Mouse (Mus musculus) ovary, postnatal 36 days (tissue): ENCODE data around the gene Pappa2.
A peak's percentile ranks its signal among the peaks of the same experiment; 100 is the strongest.

Experiments
- DNase-seq: peaks from one replicate; pipeline ENCODE4 v3.0.0; 2022; ENCODE audit warnings: low spot score, mixed read lengths

The Pappa2 gene

DNA sequence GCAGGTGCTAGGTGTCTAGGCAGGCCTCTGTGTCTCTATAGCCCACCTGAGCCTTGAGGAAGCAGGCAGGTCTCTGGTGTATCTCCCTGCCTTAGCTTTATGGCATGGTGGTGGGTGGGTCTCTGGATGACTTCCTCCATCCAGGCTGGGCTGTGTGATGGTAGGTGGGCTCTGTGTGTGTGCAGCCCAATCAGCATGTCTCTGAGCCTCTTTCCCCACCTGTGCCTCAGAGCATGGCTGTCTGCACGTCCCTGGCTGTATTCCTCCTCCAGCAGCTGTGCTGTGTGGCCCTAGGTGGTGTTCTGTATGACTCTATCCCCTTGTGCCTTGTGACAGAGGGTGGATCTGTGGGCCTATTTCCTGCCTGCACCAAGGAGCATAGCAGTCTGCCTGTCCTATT, at the start of gene Pappa2:
Pappa2 (minus strand) TSS at position 101 of the 400 bp plus-strand sequence.
- DNase-seq: no peak

DNA sequence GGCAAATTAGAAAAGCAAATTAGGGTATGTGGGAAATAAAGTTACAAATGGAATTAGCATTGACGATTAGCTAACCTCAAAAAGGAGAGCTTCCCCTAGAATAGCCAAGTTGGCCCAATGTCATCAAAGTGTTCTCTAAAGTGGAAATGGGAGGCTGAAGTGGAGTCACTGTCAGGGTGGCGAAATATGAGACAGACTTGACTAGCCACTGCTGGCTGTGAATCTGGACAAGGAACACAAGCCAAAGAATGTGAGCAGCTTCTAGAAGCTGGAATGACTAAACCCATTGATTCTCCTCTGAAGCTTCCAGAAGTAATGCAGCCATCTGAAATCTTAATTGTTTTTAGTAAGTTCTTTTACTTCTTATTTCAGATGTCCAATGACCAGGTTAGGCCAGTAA, 48.8 kb upstream of the Pappa2 start:
- no peak for DNase-seq

DNA sequence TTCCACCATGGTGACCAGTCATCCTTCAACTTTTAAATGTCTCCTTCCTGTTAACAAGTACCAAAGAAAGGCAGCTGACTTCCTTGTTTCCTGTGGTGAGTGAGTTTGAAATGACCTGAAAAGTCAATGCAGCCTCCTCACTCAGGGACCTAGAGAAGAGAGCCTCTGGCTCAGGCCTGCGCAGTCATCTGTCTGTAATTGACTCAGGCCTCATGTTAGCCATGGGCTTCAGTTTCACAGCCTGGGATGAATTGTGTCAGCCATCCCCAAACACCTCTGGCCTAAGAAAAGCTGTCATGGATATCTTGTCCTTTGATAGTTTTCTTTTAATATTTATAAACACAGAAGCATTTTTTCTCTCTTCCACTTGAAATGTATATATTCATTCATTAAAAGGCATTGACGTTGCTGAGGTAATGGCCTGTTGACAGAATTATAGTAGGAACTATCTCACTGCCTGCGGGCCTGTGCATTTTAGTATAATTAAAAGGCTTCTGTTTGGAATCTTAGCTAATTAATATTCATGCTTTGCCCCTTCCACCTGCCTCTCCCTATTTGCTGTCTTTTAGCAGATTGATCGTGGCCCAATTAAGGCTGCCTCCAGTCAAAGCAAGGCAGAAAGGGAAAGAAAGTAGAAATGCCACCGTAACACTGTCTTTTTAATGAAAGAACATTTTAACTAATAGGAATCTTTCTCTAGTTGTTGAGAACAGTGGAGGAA, 34.8 kb upstream of the Pappa2 start:
- DNase-seq: no peak

DNA sequence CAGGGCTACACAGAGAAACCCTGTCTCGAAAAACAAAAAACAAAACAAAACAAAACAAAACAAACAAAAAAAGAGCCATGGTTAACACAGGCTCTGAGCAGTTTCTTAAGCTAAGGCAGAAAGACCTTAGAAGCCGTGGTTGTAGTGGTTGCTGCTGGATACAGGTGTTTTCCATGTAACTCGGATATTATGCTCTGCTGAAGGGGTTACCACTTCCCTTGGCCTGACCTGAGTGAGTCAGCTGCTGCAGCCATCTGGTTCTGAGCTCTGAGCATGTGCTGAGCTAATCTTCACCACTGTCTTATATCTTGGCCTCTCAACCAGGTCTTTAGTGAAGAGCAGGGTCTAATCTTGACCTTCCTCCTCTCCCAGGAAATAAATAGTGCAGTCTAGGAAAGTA, 6.8 kb upstream of the Pappa2 start:
- no peak for DNase-seq

DNA sequence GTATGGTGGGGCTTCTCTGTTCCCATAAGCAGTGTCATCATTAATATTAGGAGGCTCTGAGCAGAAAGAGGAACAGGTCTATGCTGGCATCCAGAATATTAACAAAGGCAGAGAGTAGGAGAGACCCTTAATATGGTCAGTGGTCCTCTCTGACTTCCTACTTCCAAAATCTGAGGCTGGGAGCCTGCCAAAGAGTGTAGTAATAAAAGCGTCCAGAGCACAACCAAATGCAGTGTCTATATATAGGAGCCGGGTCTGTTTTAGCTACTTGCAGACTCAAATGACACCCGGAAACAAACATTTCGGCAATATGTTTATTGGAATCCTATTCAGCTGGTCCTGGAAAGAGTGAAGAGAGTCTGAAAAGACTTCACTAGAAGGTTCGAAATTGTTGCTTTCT, 17.9 kb downstream of the Pappa2 start:
- DNase-seq: no peak

DNA sequence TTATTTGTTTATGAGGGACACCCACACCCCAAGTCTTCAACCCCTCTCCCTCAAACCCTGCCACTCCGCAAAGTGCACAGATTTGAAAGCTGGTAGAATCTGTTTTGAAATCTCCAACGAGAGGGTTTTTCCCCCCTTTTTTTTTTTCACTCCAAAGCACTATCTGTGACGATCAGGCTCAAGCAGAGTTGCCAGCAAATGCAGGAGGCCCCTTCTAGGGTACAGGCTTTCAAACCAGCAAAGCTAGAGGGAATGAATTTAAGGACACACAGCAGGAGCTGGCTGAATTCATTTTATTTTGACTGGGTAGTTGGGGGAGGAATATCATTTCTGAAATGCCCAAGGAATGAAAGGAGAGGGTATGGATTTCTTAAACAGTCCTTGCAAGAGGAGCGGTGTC, 19.3 kb downstream of the Pappa2 start:
- DNase-seq: no peak

DNA sequence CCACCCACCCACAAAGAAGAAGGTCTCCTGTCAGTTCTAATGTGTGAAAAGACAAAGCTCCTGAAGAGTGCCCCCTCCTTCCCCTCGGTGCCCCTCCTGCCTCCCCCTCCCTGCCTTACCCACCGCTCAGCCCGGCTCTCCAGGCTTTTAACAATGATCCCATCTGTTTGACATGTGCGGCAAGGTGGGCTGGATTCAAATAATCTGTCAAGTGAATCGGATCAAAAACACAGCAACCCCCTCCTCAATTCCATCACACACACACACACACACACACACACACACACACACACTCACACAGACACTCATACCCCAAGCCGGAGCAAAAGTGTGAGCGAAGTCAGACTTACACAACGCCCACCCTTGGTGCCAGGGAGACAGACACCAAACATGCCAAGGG, 19.7 kb downstream of the Pappa2 start:
- DNase-seq: no peak

DNA sequence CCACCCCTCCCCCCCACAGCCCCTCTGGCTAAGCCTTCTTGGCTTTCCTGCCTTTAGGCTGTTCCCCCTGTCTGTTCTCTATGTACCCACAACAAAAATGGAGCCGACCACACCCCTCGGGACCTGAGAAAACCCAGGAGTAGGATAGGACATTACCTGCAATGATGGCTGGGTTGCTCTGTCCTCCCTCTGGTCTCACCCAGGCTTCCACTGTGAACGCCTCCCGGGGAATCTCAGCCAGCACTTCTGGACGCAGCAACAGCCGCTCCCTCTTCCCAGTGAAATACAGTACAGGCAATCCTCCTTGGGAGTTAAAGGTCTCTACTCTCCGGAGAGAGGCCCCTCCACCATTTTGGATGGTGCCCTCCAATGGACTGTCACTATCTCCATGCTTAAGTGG, 23.9 kb downstream of the Pappa2 start:
- DNase-seq: no peak

DNA sequence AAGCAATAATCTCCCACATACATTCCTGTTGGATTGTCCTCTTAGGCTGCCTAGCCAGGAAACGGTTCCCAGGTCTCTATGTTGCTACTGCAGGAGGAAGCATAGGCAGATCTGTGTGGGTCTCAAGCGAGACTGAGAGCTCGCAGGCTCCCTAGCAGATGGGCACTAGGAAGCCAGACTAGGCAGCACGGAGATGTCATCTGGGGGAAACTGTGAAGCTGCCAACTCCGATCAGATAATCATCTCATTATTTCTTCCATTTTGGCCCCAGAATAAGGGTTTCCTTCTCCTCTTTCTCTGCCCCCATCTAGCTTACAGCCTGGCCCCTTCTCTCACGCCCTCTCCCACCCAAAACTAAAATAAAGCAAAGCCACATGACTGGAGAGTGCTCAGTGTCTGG, 25.5 kb downstream of the Pappa2 start:
- DNase-seq: no peak

DNA sequence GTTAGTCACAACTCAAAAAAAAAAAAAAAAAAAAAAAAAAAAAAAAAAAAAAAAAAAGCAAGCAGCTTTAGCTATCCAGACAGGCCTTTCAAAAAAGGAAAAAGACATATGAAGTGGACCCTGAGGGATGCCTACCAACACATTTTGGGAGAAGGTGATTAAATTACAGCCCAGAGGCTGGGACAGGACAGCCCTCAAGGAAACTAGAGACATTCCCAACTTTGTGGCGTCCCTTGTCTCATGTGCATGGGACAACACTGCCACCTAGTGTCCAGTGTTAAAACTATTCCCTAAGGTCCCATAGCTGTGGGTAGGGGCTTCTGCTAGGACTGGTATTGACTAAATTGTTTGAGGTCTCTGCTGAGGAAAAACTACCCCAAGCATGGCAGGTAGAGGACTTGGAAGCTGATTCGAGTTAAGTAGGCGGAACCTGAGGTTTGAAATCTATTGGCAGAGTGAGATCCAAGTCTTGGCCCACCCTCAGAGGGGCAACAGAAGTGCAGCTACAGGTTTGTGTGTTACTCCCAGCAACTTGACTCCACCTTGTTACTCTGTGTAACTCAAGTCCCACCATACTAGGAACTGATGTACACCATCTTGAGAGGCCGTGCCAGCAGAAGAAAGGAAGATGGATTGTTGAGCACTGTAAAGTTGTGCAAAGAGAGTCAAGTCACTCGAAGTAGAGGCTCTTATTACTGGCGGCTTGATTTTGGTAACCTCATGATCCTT, 26.6 kb downstream of the Pappa2 start:
- DNase-seq: peak; percentile 38

DNA sequence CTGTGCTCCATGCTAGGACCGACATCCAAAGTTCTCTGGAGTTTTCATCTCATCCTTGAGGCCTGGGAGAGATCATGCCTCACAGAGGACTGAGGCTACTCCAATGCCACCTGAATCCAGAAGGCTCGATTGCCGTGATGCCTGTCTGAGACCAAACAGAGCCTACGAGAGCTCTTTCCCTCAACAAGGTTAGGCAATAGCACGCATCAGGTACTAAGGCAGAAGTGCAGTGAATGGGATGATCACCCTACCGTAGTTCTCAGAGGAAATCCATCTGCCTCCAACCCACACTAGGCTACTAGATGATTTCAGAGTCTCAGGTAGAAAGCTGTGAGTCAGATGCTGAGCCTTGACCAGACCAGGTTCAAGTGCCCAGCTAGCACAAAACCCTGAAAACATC, 31.2 kb downstream of the Pappa2 start:
- no peak for DNase-seq

DNA sequence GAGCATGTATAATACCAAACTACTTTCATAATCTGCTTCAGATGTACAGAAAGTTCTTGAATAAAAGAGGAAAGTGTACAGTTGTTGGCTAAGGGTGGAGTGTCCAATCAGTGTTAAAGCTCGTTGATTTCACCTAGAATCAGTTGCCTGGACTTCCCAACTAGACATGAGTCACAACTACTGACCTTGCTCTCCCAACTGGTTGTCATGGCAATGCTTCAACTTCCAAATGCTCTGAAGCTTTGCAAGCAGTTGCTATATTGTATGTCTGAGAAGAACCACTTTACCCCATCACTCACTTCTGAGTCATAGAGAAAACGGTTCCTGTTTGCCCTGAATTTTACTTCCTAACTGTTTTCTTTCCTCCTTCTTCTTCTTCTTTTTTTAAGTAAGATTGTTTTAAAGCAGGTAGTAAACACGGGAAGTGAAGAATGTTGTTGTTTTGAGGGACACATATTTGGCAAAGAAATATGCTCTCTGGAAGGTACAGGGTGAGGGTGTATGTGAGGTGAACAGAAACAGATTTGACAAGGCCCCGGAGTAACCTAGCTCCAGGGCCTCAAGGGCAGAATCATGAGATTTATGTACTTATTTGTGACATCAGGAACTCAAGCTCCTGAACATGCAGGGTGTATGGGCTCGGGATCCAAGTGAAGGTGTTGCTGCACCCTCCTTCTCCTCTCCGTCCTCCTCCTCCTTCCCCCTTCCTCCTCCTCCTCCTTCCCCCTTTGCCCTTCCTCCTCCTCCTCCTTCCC, 32.1 kb downstream of the Pappa2 start:
- no peak for DNase-seq

DNA sequence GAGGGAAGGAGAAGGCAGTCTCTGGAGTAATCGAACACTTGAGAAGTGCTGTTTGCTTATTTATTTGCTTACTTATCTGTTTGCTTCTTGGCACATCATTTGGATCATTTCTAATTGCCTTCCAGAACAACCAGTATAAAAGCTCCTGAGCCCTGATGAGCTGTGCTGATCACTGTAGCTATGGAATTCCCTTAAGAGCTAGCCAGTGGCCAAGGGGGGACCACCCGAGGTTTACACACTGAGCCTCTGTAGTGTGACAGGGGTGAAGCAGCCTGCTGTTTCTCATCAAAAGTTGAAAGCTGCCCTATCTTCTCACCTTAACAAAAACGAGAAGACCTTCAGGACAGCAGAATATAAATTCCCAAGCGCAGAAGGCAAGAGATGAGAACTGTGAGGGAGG, 35.4 kb downstream of the Pappa2 start:
- DNase-seq: no peak

DNA sequence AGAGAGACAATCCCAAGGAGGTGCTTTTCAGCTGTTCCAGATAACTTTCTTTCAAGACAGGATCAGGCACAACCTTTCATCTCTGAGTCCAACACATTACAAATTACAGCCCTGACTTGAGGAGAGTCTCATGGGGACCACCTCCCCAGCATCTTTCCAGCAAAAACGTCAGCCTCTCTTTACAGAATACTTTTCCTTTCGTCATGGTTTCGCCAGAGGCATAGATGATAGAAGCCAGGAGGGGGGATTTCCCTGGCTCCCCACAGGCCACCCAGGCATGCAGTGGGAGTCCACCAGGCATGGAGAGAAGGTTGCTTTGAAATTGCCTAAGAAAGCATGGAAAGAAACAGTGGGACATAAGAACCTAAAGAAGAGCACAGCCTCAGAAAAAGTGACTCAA, 37.4 kb downstream of the Pappa2 start:
- no peak for DNase-seq

DNA sequence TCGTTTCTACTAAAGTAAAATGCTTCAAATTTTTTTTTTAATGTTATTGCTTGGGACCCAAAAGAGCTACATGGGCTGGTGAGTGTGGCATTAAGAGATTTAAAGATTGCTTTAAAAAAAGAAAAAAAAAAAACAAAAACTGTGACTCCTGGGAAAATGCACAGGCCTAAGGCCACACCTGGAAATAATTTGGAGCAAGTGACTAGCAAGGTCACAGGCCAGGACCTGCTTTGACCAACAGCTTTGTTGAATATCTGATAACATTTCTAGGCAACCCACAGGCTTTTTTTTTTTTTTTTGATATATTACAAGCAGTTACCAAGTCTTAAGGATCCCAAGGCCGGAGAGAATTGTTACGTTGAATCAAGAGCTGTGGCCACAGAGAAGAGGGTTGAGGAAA, 39.3 kb downstream of the Pappa2 start:
- DNase-seq: no peak

DNA sequence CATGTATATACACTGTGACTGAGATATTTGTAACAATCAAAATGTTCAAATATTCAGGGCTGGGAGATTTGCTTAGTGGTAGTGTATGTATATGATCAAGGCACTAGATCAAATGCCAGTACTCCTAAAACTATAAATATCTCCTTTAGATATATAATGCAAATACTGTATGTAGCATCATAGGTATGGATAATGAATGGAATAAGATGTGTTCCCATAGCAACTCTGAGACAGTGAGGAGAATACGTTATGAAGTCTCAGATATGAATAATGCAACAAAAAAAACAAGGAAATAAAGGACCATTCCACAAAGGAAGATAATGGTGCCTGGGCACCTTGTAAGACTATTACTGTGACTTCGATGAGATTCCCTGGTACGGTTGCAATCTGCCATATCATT, 45.8 kb downstream of the Pappa2 start:
- DNase-seq: no peak

DNA sequence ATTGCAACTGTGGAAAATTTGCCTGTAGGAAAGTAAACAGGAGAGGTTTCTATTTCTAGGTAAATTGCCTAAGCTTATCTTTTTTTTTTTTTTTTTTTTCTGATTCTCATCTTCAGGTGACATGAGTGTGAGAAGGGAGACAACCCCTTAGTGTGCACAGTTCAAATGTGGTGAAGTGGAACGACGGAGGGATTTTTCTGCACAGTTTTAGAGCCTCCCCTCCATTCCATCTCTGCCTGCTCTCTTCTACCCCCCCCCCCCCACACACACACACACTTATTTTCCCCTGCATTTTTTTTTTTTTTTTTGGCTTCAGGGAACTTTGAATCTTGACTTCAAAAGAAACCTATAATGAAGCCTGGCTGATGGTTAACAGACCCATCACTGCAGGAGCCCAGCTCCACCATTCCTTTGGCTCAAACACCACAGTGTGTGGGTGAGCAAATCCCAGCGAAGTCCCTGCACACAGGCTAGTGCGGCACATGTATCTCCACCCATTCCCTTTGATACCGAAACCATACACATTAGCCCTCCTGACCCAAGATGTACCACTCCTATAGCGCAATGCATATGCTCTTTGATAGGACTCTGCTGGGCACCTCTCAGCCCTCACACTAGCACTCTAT, 49.0 kb downstream of the Pappa2 start:
- DNase-seq: no peak

DNA sequence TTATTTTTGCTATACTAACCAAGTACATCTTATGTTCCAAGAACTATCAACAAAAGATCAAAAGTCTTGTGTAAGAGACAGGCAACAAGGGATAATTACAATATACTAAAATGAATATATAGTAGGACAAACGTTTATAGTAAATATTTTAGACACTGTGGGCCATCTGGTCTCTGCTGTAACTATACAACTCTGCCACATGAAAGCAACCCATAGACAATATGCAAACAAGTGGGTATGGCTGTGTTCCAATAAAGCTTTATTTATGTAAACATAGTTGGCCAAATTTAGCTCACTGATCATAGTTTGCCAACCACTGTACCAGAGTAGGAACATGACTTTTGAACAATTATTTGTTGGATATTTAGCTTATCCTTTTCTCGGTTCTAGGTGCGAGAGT, 50.9 kb downstream of the Pappa2 start:
- no peak for DNase-seq

DNA sequence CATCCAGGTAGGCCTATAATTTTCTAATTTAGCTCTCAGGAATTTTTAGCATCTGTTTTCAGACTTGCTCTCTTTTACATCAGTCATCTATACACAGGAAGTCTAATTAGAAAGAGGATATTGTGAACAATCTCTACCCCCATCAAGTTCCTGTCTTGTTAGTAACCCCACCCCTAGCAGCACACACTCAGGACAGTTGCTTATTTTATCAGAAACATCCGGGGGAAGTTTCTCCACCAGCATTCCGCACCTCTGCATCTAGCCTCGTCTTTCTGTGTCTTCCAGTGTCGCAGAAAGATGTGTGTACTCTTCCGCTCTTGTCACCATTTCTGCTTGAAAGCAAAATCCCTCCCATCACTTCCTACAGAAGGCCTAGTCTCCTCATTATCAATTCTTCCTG, 59.8 kb downstream of the Pappa2 start:
- no peak for DNase-seq

DNA sequence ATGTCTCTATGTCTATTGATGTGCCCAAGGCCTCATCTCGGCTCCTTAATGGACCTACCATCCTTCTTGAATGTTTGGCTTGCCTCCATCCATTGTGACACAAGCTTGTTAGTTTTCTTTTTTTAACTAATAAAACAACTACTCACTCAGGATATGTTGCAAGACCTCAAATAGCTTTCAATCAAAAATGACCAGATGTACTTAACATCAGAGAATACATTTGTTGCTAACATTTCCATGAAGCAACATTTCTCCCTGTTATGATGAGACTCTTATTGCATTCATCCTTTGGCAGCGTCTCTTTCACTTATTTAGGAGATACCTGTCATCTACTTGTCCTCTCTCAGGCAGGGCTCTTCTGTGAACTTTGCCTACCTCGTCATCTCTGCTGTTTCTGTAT, 61.4 kb downstream of the Pappa2 start:
- no peak for DNase-seq

DNA sequence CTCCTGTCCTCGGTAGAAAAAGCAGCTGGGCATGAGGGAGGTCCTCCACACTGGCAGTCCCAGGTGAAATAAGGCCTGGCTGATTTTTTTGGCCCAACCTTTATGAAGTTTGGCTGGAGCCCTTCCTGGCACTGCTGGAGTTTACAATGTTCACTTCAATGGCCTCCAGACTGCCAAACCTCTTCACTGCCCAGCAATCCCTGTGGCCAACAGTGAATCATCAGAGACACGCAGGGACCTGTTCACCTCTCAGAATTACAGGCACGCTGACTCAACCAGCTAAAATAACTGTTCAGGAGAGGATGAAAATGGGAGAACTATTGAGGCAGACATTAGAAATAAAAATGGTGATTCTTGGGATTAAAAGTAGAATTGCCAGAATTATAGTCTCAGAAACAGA, 63.2 kb downstream of the Pappa2 start:
- DNase-seq: no peak

DNA sequence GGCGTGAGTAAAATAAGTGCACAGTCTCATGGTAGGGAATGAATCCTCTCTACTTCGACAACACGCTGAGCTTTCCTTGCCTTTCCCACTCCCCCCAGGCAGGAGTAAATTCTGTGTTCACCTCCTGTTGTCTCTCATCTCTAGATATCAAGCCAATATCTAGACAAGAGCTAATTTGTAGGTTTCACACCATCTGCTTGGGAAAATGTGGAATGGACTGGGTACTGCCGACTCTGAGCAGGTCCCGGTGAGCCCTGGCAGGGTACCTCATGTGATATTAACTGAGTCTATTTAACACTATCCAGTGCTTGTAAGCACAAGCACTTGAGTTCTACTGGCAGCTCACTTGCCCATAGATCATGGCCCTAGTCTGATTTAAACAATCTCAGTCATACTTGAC, 64.7 kb downstream of the Pappa2 start:
- DNase-seq: no peak

DNA sequence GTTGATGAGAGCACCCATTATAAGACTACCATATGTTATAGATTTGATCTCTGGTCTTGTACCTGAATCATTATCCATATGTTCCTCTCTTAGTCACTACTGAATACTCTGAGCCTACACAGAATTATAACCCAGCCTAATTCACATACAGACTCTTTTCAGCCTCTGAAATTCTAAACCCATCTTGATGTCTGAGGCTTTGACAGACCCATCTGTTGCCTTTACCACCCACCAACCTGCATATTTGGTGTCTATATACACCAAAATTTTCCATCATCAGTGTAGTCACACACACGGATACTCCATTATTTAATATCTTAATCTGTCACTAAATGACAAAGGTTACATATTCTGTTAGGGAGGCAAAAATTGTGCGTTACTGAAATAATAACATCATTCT, 69.6 kb downstream of the Pappa2 start:
- no peak for DNase-seq
